Mouse (Mus musculus): ENCODE results near the gene Ecm2. TPM values are rescaled to one million over a fixed set of nuclear protein-coding genes. Genes with fewer than 3 reads are reported as not detected.

The Ecm2 gene
- total RNA-seq, 1 experiment from 2014 or later: not detected

GRCm38 (mm10) chr13:49571418-49571817 is 66.8 kb downstream of the Ecm2 start:
- ATAC-seq (ENCODE audit: extremely low read depth, insufficient number of reproducible peaks, low FRiP score, poor library complexity, severe bottlenecking): no peak

- ATAC-seq (ENCODE audit: extremely low read depth, insufficient number of reproducible peaks, low FRiP score, poor library complexity, severe bottlenecking): no peak
Observed at GRCm38 (mm10) chr13:49581541-49582530, 77.2 kb downstream of the Ecm2 start, which contains the start of gene Omd. TSS of gene Omd (plus strand) at chr13:49582462.

Other genes starting within 250 kb of the Ecm2 start
- gene Fgd3, start 184.5 kb upstream of the Ecm2 start, total RNA-seq (2017): 95.8 and 99.2 TPM in 2 replicates
- 23.1 and 27.0 TPM in 2 replicates for gene Bicd2, start 163.2 kb upstream of the Ecm2 start, total RNA-seq (2017)
- 8.1 TPM in 2 replicates for gene Ippk, start 83.6 kb upstream of the Ecm2 start, total RNA-seq (2017)
- 0.74 and 1.4 TPM in 2 replicates for gene Tes3-ps, start 11.5 kb upstream of the Ecm2 start, total RNA-seq (2017)
- not detected in 2 replicates for gene Aspn, start 39.6 kb downstream of the Ecm2 start, total RNA-seq (2017)
- not detected in 2 replicates for gene Omd, start 77.7 kb downstream of the Ecm2 start, total RNA-seq (2017)
- gene Ogn, start 103.2 kb downstream of the Ecm2 start, total RNA-seq (2017): not detected in 2 replicates
- 0.86 and 2.3 TPM in 2 replicates for gene Cenpp, start 148.0 kb downstream of the Ecm2 start, total RNA-seq (2017)
- 40.1 and 49.1 TPM in 2 replicates for gene Nol8, start 148.3 kb downstream of the Ecm2 start, total RNA-seq (2017)
- 32.5 and 33.3 TPM in 2 replicates for gene Iars, start 177.3 kb downstream of the Ecm2 start, total RNA-seq (2017)